Mouse (Mus musculus) B cell, adult 62 days (primary cell): ENCODE results near the gene Ifi209. TPM values are rescaled to one million over a fixed set of nuclear protein-coding genes. Genes with fewer than 3 reads are reported as not detected.

Experiments used
- total RNA-seq: library from RNA; stranded (reverse); gene quantifications from 4 replicates; pipeline ENCODE4 v1.2.4, GENCODE M21; 2023

The Ifi209 gene
- total RNA-seq: 166 to 193 TPM (median 180 TPM) in 4 replicates

GRCm38 (mm10) chr1:173630622-173631021 lies at the start of gene Ifi209:
Ifi209 (plus strand) TSS chr1:173630917.

GRCm38 (mm10) chr1:173598838-173599494 lies 31.8 kb upstream of the Ifi209 start, which contains the start of gene Ifi213:
Ifi213 (minus strand) TSS chr1:173599274.

GRCm38 (mm10) chr1:173673458-173674097 lies 42.9 kb downstream of the Ifi209 start, which contains the start of gene Ifi208:
Ifi208 (plus strand) TSS chr1:173673675.

Other genes with a start within 250 kb of the Ifi209 start
- 62.9 to 65.7 TPM (median 63.6 TPM) in 4 replicates for gene Ifi206, start 139.9 kb upstream of the Ifi209 start, total RNA-seq
- 26.1 to 32.4 TPM (median 26.7 TPM) in 4 replicates for gene Ifi214, start 95.0 kb upstream of the Ifi209 start, total RNA-seq
- gene Ifi213, start 31.6 kb upstream of the Ifi209 start, total RNA-seq: 81.2 to 98.4 TPM (median 92.8 TPM) in 4 replicates
- gene Ifi208, start 42.8 kb downstream of the Ifi209 start, total RNA-seq: 31.6 to 37.4 TPM (median 34.4 TPM) in 4 replicates
- gene Ifi207, start 110.8 kb downstream of the Ifi209 start, total RNA-seq: 1.1 to 1.4 TPM (median 1.3 TPM) in 4 replicates
- 10.1 to 13.1 TPM (median 11.2 TPM) in 4 replicates for gene Ifi204, start 136.0 kb downstream of the Ifi209 start, total RNA-seq